Mouse (Mus musculus): Measurements from ENCODE around the gene Lnpk. TPM values are rescaled to one million over a fixed set of nuclear protein-coding genes. Genes with fewer than 3 reads are reported as not detected.

Lnpk gene
- 18.8 and 19.3 TPM in 2 replicates for polyA plus RNA-seq (2015; fragmentation: Nextera tagmentation; extraction: Ambion mirVana)

DNA sequence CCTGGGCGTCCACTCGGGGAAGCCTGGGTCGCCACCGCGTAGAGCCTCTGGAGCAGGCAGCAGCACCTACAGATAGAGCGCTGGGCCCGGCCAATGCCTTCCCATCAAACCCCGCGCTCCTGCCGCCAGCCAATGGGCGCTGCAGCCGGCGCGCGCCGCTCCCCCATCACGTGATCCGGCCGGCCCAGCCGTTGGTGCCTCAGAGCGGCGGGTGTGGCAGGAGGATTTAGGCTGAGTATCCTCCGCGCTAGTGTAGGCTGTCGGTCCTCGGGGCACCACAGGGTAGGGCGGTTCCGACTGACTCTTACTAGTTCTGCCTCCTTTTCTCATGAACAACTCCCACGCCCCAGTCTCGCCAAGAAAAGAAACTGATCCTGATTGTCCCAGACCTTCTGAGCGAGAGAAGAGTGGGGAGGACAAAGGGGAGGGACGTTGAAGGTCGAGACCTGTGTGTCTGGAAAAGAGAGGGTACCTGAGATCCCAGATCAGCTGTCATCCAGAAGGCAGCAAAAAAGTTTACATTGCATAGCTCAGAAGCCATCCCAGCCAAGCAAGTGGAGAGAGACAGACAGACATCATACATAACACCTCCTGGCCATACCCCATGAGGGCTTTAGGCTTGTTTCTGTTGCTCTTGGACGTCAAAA lies at the start of gene Lnpk:
Lnpk (minus strand) TSS at position 593 of the 647 bp plus-strand sequence.
- ATAC-seq (ENCODE audit: extremely low read depth, insufficient number of reproducible peaks, low FRiP score, low TSS enrichment), result peak; percentile 98
- Histone ChIP-seq H3K27ac (replicated peaks) (peak within 1 kb of the TSS; percentile 85), H3K9me3 (no peaks in the 10 kb centered on the region), H3K9ac (peak within 1 kb of the TSS; percentile 94), H3K4me1 (peaks cover 13% of the 10 kb centered on the region), H3K4me3 (peak within 1 kb of the TSS; percentile 83), H3K27me3 (replicated peaks) (no peaks in the 10 kb centered on the region), H3K36me3 (no peaks in the 10 kb centered on the region), H3K4me2 (peak within 1 kb of the TSS; percentile 88)
- WGBS, result under 1% methylated on average over 34 of the region's 34 CpGs

DNA sequence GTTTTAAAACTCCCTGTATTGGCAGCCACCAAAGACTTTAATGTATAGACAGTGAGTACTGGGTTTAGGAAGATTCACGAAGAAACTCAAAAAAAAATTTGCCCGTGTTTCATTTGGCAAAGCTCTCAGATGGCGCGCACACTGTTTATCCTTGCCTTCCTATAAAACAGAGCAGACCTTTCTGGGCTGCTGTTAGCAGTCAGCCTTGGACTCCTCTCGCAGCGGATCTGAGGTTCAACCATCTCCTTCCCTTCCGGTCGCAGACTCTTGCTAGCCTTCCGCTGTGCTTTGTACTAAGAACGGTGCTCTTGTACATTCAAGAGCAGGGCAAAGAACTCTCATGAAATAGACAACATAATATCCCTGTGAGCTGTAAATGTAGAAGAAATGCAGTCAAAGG lies 41.1 kb upstream of the Lnpk start:
- no peaks in the 10 kb centered on the region for H3K27me3 ChIP-seq (replicated peaks)
- H3K4me2 ChIP-seq, result no peak overlapping the region
- no peak overlapping the region for H3K9ac ChIP-seq
- no peaks in the 10 kb centered on the region for H3K9me3 ChIP-seq
- no peak overlapping the region for H3K27ac ChIP-seq (replicated peaks)
- no peaks in the 10 kb centered on the region for H3K4me1 ChIP-seq
- H3K36me3 ChIP-seq, result no peaks in the 10 kb centered on the region
- 84% methylated on average over 10 of the region's 10 CpGs for whole genome bisulfite sequencing
- no peak for ATAC-seq (ENCODE audit: extremely low read depth, insufficient number of reproducible peaks, low FRiP score, low TSS enrichment)
- H3K4me3 ChIP-seq, result no peak overlapping the region

DNA sequence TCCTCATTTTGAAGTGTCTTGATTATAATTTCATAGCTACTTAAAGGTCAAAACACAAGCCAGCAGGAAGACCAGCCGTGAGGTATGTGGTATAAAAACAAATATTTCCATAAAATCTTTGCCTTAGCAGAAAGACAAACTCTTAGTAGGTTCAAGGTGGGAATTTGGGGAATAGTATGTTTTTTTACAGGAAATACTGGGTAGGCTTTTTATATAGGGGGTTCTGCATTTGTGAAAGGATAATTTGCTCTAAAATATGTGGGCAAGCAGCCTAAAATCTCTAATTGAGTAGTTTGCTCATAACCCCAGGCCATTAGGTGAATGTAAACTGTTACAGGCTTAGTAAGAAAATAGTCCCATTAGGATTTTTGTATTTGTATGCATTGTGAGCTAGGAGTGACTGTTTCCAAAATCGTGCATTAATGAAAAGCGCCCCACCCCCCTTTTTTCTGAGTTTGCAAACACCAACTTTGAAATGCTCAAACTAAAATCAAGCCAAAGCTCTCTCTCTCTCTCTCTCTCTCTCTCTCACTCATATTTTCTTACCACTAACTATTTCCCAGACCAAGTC lies 40.5 kb upstream of the Lnpk start:
- ATAC-seq (ENCODE audit: extremely low read depth, insufficient number of reproducible peaks, low FRiP score, low TSS enrichment), result no peak

DNA sequence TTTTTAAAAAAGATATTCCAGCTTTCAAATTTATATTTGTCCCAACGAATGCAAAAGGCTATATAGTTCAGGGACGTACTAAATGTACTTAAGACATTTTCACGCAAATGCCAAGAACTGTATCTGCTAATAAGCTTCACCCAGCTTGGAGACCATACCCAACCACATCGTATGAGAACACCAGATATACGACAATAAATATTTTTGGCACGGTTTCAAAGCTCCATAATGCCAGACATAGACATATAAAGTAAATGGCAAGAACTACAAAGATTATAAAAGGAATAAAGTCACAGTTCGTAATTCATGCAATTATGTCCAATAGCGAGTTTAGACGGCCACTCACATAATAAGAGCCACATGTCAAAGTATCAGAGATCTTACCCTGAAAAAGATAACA lies 38.5 kb upstream of the Lnpk start:
- WGBS, result 72% methylated on average over 9 of the region's 9 CpGs
- no peaks in the 10 kb centered on the region for H3K27me3 ChIP-seq (replicated peaks)
- H3K27ac ChIP-seq (replicated peaks), result no peak overlapping the region
- no peaks in the 10 kb centered on the region for H3K4me1 ChIP-seq
- H3K9ac ChIP-seq, result no peak overlapping the region
- no peak for ATAC-seq (ENCODE audit: extremely low read depth, insufficient number of reproducible peaks, low FRiP score, low TSS enrichment)
- no peaks in the 10 kb centered on the region for H3K9me3 ChIP-seq
- no peak overlapping the region for H3K4me3 ChIP-seq
- H3K36me3 ChIP-seq, result no peaks in the 10 kb centered on the region
- H3K4me2 ChIP-seq, result no peak overlapping the region

More for the DNA sequence above, 40.5 kb upstream of the Lnpk start:
- Histone ChIP-seq H3K4me3 (no peak overlapping the region), H3K27me3 (replicated peaks) (no peaks in the 10 kb centered on the region), H3K9ac (no peak overlapping the region), H3K4me2 (no peak overlapping the region), H3K4me1 (no peaks in the 10 kb centered on the region), H3K27ac (replicated peaks) (no peak overlapping the region), H3K36me3 (no peaks in the 10 kb centered on the region), H3K9me3 (no peaks in the 10 kb centered on the region)
- WGBS, result 75% methylated on average over 3 of the region's 3 CpGs

DNA sequence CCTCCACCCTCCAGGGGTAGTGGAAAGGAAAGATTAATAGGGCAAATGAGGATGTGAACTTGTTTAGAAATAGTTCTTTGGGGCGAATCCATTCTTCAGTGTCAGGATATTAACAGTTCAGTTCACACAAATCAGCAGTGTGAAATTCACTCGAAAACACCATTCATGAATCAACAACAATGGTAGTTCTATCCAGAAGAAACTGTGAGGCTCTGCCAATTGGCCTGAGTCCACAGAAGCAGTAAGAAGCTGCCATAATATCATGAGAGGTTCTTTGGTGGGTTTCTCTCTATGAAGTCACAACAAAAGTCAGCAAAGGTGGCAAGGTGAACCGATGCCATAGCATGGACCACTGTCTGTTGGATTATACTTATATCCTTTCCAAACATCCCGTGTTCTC lies 32.2 kb upstream of the Lnpk start:
- H3K27ac ChIP-seq (replicated peaks), result no peak overlapping the region
- WGBS, result 70% methylated on average over 4 of the region's 4 CpGs
- no peak overlapping the region for H3K9ac ChIP-seq
- no peaks in the 10 kb centered on the region for H3K4me1 ChIP-seq
- ATAC-seq (ENCODE audit: extremely low read depth, insufficient number of reproducible peaks, low FRiP score, low TSS enrichment), result no peak
- no peak overlapping the region for H3K4me3 ChIP-seq
- H3K4me2 ChIP-seq, result no peak overlapping the region
- no peaks in the 10 kb centered on the region for H3K36me3 ChIP-seq
- no peaks in the 10 kb centered on the region for H3K9me3 ChIP-seq
- no peaks in the 10 kb centered on the region for H3K27me3 ChIP-seq (replicated peaks)

DNA sequence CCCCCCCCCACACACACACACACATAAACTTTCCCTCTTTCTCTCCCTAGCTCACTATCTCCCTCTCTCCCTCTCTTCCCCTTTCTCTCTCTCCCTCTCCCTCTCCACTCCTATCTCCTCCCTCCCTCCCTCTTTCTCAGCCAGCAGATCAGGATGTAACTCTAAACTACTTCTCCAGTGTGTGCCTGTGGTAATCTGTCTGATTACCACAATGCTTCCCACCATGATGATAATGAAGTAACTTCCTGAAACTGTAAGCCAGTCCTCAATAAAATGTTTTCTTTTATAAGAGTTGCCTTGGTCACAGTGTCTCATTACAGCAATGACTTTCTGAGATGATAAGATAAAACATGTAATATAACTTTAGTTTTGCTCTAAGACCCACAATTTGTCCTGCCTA lies 30.1 kb upstream of the Lnpk start:
- H3K9ac ChIP-seq, result no peak overlapping the region
- H3K36me3 ChIP-seq, result no peaks in the 10 kb centered on the region
- H3K9me3 ChIP-seq, result no peaks in the 10 kb centered on the region
- no peak for ATAC-seq (ENCODE audit: extremely low read depth, insufficient number of reproducible peaks, low FRiP score, low TSS enrichment)
- no peak overlapping the region for H3K27ac ChIP-seq (replicated peaks)
- no peaks in the 10 kb centered on the region for H3K27me3 ChIP-seq (replicated peaks)
- no peak overlapping the region for H3K4me2 ChIP-seq
- H3K4me3 ChIP-seq, result no peak overlapping the region
- no peaks in the 10 kb centered on the region for H3K4me1 ChIP-seq

DNA sequence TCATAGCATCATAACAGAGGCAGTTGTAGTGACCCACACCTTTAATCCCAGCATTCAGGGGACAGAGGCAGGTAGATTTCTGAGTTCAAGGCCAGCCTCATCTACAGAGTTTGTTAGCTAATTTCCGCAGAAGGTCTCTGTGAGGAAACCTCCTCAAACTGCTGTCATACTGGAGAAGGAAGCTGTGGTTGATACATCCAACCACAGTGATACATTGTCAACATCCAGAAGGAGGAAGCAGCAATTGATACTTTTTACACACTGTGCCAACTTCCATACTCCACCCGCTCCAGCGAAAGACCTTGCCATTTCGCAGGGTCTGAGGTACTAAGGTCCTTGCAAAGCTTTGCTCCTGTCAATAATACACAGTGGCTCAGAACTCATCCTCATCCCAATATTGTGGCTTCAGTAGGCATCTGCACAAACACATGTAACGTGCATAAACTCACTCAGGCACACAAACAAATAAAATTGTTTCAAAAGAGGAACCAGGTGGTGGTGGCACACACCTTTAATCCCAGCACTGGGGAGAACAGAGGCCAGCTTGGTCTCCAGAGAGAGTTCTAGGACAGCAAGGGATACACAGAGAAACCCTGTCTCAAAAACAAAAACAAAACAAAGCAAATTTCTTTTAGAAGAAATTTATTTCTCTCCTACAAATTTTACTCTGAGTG lies 27.0 kb upstream of the Lnpk start:
- no peak for ATAC-seq (ENCODE audit: extremely low read depth, insufficient number of reproducible peaks, low FRiP score, low TSS enrichment)
- Histone ChIP-seq H3K4me1 (no peaks in the 10 kb centered on the region), H3K36me3 (no peaks in the 10 kb centered on the region), H3K4me2 (no peak overlapping the region), H3K9ac (no peak overlapping the region), H3K4me3 (no peak overlapping the region), H3K27me3 (replicated peaks) (no peaks in the 10 kb centered on the region), H3K9me3 (no peaks in the 10 kb centered on the region), H3K27ac (replicated peaks) (no peak overlapping the region)
- 74% methylated on average over 5 of the region's 5 CpGs for whole genome bisulfite sequencing

DNA sequence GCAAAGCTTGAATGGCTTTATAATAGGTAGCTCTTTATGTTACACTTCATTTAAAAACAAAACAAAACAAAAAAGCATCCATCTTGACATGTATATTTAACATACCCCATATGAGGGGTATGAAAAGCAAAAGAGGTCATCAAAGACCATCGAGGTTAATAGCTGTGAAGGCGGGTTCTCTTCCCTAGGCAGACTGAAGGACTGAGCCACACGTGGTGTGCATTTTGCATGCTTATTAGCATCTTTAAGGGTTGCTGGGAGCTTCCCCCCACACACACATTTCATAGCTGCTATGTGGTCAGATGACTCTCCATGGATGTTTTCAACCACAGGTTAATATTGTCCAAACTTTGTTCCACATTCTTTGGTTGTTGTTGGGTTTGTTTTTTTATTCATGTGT lies 24.8 kb upstream of the Lnpk start:
- Histone ChIP-seq H3K9ac (no peak overlapping the region), H3K36me3 (no peaks in the 10 kb centered on the region), H3K27ac (replicated peaks) (no peak overlapping the region), H3K9me3 (no peaks in the 10 kb centered on the region), H3K4me2 (no peak overlapping the region), H3K27me3 (replicated peaks) (no peaks in the 10 kb centered on the region), H3K4me3 (no peak overlapping the region), H3K4me1 (no peaks in the 10 kb centered on the region)
- ATAC-seq (ENCODE audit: extremely low read depth, insufficient number of reproducible peaks, low FRiP score, low TSS enrichment), result no peak
- 58% methylated on average over 3 of the region's 3 CpGs for WGBS

DNA sequence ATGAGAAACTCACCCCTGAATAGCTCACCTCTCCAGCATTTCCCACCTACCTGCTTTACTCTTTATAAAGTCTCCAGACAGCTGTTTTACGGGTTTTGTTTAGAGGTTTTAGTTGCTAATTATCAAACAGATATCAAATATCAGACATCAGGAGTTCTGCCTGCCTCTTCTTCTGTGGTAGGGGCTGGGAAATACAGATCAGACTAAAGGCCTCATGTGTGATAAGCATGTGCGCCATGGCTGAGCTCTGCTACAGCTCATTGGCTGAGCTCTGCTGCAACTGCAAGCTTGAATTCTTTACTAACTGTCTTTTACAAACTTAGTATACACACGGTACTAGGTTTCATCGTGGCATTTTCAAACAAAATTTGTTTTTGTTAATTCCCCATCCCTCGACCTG lies 23.2 kb upstream of the Lnpk start:
- no peaks in the 10 kb centered on the region for H3K27me3 ChIP-seq (replicated peaks)
- ATAC-seq (ENCODE audit: extremely low read depth, insufficient number of reproducible peaks, low FRiP score, low TSS enrichment), result no peak
- 0 out of 2 replicates have a peak, but pooled peaks cover 3% of the 10 kb centered on the region for H3K9me3 ChIP-seq
- H3K4me1 ChIP-seq, result no peaks in the 10 kb centered on the region
- no peak overlapping the region for H3K4me3 ChIP-seq
- 66% methylated on average over 5 of the region's 5 CpGs for WGBS
- no peaks in the 10 kb centered on the region for H3K36me3 ChIP-seq
- H3K27ac ChIP-seq (replicated peaks), result no peak overlapping the region
- H3K4me2 ChIP-seq, result no peak overlapping the region
- no peak overlapping the region for H3K9ac ChIP-seq

DNA sequence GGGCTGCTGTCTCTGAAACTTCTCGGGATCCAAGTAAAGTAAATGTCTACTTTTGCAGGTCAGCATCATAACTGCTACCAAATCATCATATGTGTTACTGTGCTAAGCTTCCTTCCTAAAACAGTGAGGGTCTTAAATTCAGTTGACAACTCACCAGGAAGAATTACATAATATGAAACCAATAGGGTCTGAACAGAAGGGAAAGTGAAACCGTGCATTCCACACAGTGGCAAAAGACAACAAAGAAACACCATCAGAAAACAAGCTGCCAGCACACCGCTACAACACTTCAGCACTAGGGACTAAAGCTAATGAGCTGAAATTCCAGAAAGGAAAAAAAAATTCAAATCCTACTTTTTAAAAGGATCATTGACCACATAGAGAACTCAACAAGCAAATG lies 17.9 kb upstream of the Lnpk start:
- Histone ChIP-seq H3K4me2 (no peak overlapping the region), H3K9me3 (0 out of 2 replicates have a peak, but pooled peaks cover 3% of the 10 kb centered on the region), H3K27me3 (replicated peaks) (0 out of 2 replicates have a peak, but pooled peaks cover 4% of the 10 kb centered on the region), H3K4me1 (no peaks in the 10 kb centered on the region), H3K9ac (no peak overlapping the region), H3K36me3 (no peaks in the 10 kb centered on the region), H3K27ac (replicated peaks) (no peak overlapping the region), H3K4me3 (no peak overlapping the region)
- WGBS, result 80% methylated on average over 3 of the region's 3 CpGs
- no peak for ATAC-seq (ENCODE audit: extremely low read depth, insufficient number of reproducible peaks, low FRiP score, low TSS enrichment)

DNA sequence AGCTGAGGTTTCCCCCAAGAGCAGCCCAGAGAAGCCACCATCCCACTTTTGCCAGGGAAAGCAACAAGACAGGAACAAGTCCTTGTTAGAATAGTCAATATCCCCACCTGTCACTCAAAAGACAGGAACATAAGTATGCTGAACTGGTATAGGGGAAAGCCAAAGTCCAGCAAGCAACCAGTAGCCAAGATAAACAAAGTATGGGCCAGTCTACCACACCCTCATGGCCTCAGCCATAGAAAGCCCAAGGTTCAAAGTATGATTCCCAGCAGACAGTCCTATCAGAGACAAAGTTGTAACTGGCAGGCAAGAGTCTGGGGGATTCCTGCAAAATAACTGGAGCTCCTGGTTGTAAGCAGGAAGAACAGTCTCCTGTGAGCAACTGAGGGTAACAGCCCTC lies 16.9 kb upstream of the Lnpk start:
- H3K9me3 ChIP-seq, result 0 out of 2 replicates have a peak, but pooled peaks cover 3% of the 10 kb centered on the region
- H3K4me3 ChIP-seq, result no peak overlapping the region
- H3K27me3 ChIP-seq (replicated peaks), result 0 out of 2 replicates have a peak, but pooled peaks cover 4% of the 10 kb centered on the region
- H3K4me1 ChIP-seq, result no peaks in the 10 kb centered on the region
- H3K9ac ChIP-seq, result no peak overlapping the region
- no peak overlapping the region for H3K4me2 ChIP-seq
- no peaks in the 10 kb centered on the region for H3K36me3 ChIP-seq
- ATAC-seq (ENCODE audit: extremely low read depth, insufficient number of reproducible peaks, low FRiP score, low TSS enrichment), result no peak
- H3K27ac ChIP-seq (replicated peaks), result no peak overlapping the region

Measured in heart, embryonic 13.5 days (tissue).